Mouse (Mus musculus): ENCODE measurements around the gene Lmcd1. TPM values are rescaled to one million over a fixed set of nuclear protein-coding genes. Genes with fewer than 3 reads are reported as not detected.

Gene Lmcd1
- polyA plus RNA-seq, 1 experiment from 2014 or later: 10.6 TPM

- Histone ChIP-seq H3K36me3 (ENCODE audit: control insufficient read depth, insufficient read depth) (no peaks in the 10 kb centered on the region), H3K9ac (replicated peaks; ENCODE audit: low read depth, low read length) (no peak overlapping the region), H3K4me1 (replicated peaks; ENCODE audit: control insufficient read depth, insufficient read depth, low read length) (no peaks in the 10 kb centered on the region), H3K9me3 (ENCODE audit: control insufficient read depth, low read length) (no peaks in the 10 kb centered on the region), H3K27me3 (replicated peaks; ENCODE audit: control insufficient read depth, insufficient read depth, low read length) (no peaks in the 10 kb centered on the region), H3K27ac (ENCODE audit: low read length) (no peak overlapping the region), H3K4me3 (replicated peaks; ENCODE audit: low read length) (no peak overlapping the region), H3K4me2 (ENCODE audit: low read length) (no peak overlapping the region)
- ATAC-seq: no peak
- WGBS: 75% methylated on average over 3 of the region's 3 CpGs
These were observed 7.4 kb downstream of the Lmcd1 start for GRCm38 (mm10) chr6:112280945-112281344.

GRCm38 (mm10) chr6:112281935-112282334 is 8.4 kb downstream of the Lmcd1 start:
- no peaks in the 10 kb centered on the region for H3K9me3 ChIP-seq (ENCODE audit: control insufficient read depth, low read length)
- WGBS: 94% methylated on average over 2 of the region's 2 CpGs
- H3K9ac ChIP-seq (replicated peaks; ENCODE audit: low read depth, low read length): no peak overlapping the region
- H3K4me1 ChIP-seq (replicated peaks; ENCODE audit: control insufficient read depth, insufficient read depth, low read length): no peaks in the 10 kb centered on the region
- ATAC-seq: no peak
- H3K36me3 ChIP-seq (ENCODE audit: control insufficient read depth, insufficient read depth): no peaks in the 10 kb centered on the region
- no peaks in the 10 kb centered on the region for H3K27me3 ChIP-seq (replicated peaks; ENCODE audit: control insufficient read depth, insufficient read depth, low read length)
- no peak overlapping the region for H3K27ac ChIP-seq (ENCODE audit: low read length)
- H3K4me3 ChIP-seq (replicated peaks; ENCODE audit: low read length): no peak overlapping the region
- no peak overlapping the region for H3K4me2 ChIP-seq (ENCODE audit: low read length)

GRCm38 (mm10) chr6:112284087-112284486 is 10.5 kb downstream of the Lmcd1 start:
- Histone ChIP-seq H3K36me3 (ENCODE audit: control insufficient read depth, insufficient read depth) (no peaks in the 10 kb centered on the region), H3K4me3 (replicated peaks; ENCODE audit: low read length) (no peak overlapping the region), H3K9ac (replicated peaks; ENCODE audit: low read depth, low read length) (no peak overlapping the region), H3K4me2 (ENCODE audit: low read length) (no peak overlapping the region), H3K27ac (ENCODE audit: low read length) (no peak overlapping the region), H3K4me1 (replicated peaks; ENCODE audit: control insufficient read depth, insufficient read depth, low read length) (no peaks in the 10 kb centered on the region), H3K27me3 (replicated peaks; ENCODE audit: control insufficient read depth, insufficient read depth, low read length) (no peaks in the 10 kb centered on the region), H3K9me3 (ENCODE audit: control insufficient read depth, low read length) (no peaks in the 10 kb centered on the region)
- 86% methylated on average over 2 of the region's 2 CpGs for WGBS
- ATAC-seq: no peak

- Histone ChIP-seq H3K4me2 (ENCODE audit: low read length) (no peak overlapping the region), H3K27me3 (replicated peaks; ENCODE audit: control insufficient read depth, insufficient read depth, low read length) (no peaks in the 10 kb centered on the region), H3K4me3 (replicated peaks; ENCODE audit: low read length) (no peak overlapping the region), H3K27ac (ENCODE audit: low read length) (no peak overlapping the region), H3K4me1 (replicated peaks; ENCODE audit: control insufficient read depth, insufficient read depth, low read length) (no peaks in the 10 kb centered on the region), H3K9me3 (ENCODE audit: control insufficient read depth, low read length) (no peaks in the 10 kb centered on the region), H3K9ac (replicated peaks; ENCODE audit: low read depth, low read length) (no peak overlapping the region), H3K36me3 (ENCODE audit: control insufficient read depth, insufficient read depth) (no peaks in the 10 kb centered on the region)
- 95% methylated on average over 9 of the region's 9 CpGs for WGBS
- ATAC-seq: no peak
These were observed 14.1 kb downstream of the Lmcd1 start for GRCm38 (mm10) chr6:112287671-112288070.

- Histone ChIP-seq H3K9ac (replicated peaks; ENCODE audit: low read depth, low read length) (no peak overlapping the region), H3K4me1 (replicated peaks; ENCODE audit: control insufficient read depth, insufficient read depth, low read length) (no peaks in the 10 kb centered on the region)
These were observed 14.7 kb downstream of the Lmcd1 start for GRCm38 (mm10) chr6:112288271-112288670.

GRCm38 (mm10) chr6:112291146-112291545 is 17.6 kb downstream of the Lmcd1 start:
- Histone ChIP-seq H3K4me1 (replicated peaks; ENCODE audit: control insufficient read depth, insufficient read depth, low read length) (no peaks in the 10 kb centered on the region), H3K9me3 (ENCODE audit: control insufficient read depth, low read length) (no peaks in the 10 kb centered on the region), H3K27ac (ENCODE audit: low read length) (no peak overlapping the region), H3K4me3 (replicated peaks; ENCODE audit: low read length) (no peak overlapping the region), H3K36me3 (ENCODE audit: control insufficient read depth, insufficient read depth) (no peaks in the 10 kb centered on the region), H3K9ac (replicated peaks; ENCODE audit: low read depth, low read length) (no peak overlapping the region), H3K27me3 (replicated peaks; ENCODE audit: control insufficient read depth, insufficient read depth, low read length) (no peaks in the 10 kb centered on the region), H3K4me2 (ENCODE audit: low read length) (no peak overlapping the region)
- WGBS: 89% methylated on average over 4 of the region's 4 CpGs
- no peak for ATAC-seq

More at GRCm38 (mm10) chr6:112288271-112288670, 14.7 kb downstream of the Lmcd1 start:
- H3K36me3 ChIP-seq (ENCODE audit: control insufficient read depth, insufficient read depth): no peaks in the 10 kb centered on the region
- 93% methylated on average over 3 of the region's 3 CpGs for WGBS
- H3K27ac ChIP-seq (ENCODE audit: low read length): no peak overlapping the region
- H3K4me3 ChIP-seq (replicated peaks; ENCODE audit: low read length): no peak overlapping the region
- no peak overlapping the region for H3K4me2 ChIP-seq (ENCODE audit: low read length)
- no peak for ATAC-seq
- H3K9me3 ChIP-seq (ENCODE audit: control insufficient read depth, low read length): no peaks in the 10 kb centered on the region
- no peaks in the 10 kb centered on the region for H3K27me3 ChIP-seq (replicated peaks; ENCODE audit: control insufficient read depth, insufficient read depth, low read length)

- WGBS: 82% methylated on average over 5 of the region's 5 CpGs
- Histone ChIP-seq H3K27me3 (replicated peaks; ENCODE audit: control insufficient read depth, insufficient read depth, low read length) (no peaks in the 10 kb centered on the region), H3K9me3 (ENCODE audit: control insufficient read depth, low read length) (no peaks in the 10 kb centered on the region), H3K4me3 (replicated peaks; ENCODE audit: low read length) (no peak overlapping the region), H3K36me3 (ENCODE audit: control insufficient read depth, insufficient read depth) (no peaks in the 10 kb centered on the region), H3K27ac (ENCODE audit: low read length) (no peak overlapping the region), H3K4me1 (replicated peaks; ENCODE audit: control insufficient read depth, insufficient read depth, low read length) (no peaks in the 10 kb centered on the region), H3K9ac (replicated peaks; ENCODE audit: low read depth, low read length) (no peak overlapping the region), H3K4me2 (ENCODE audit: low read length) (no peak overlapping the region)
- no peak for ATAC-seq
These were observed 19.8 kb downstream of the Lmcd1 start for GRCm38 (mm10) chr6:112293320-112293719.

- no peak for ATAC-seq
- Histone ChIP-seq H3K9me3 (ENCODE audit: control insufficient read depth, low read length) (no peaks in the 10 kb centered on the region), H3K4me3 (replicated peaks; ENCODE audit: low read length) (no peak overlapping the region), H3K4me1 (replicated peaks; ENCODE audit: control insufficient read depth, insufficient read depth, low read length) (no peaks in the 10 kb centered on the region), H3K4me2 (ENCODE audit: low read length) (no peak overlapping the region), H3K27me3 (replicated peaks; ENCODE audit: control insufficient read depth, insufficient read depth, low read length) (no peaks in the 10 kb centered on the region), H3K9ac (replicated peaks; ENCODE audit: low read depth, low read length) (no peak overlapping the region), H3K36me3 (ENCODE audit: control insufficient read depth, insufficient read depth) (no peaks in the 10 kb centered on the region), H3K27ac (ENCODE audit: low read length) (no peak overlapping the region)
- 74% methylated on average over 3 of the region's 3 CpGs for WGBS
These were observed 21.7 kb downstream of the Lmcd1 start for GRCm38 (mm10) chr6:112295269-112295668.

GRCm38 (mm10) chr6:112300146-112300545 is 26.6 kb downstream of the Lmcd1 start:
- WGBS: 83% methylated on average over 7 of the region's 7 CpGs
- H3K27ac ChIP-seq (ENCODE audit: low read length): no peak overlapping the region
- no peaks in the 10 kb centered on the region for H3K36me3 ChIP-seq (ENCODE audit: control insufficient read depth, insufficient read depth)

GRCm38 (mm10) chr6:112300633-112301032 is 27.1 kb downstream of the Lmcd1 start:
- WGBS: 96% methylated on average over 1 of the region's 1 CpGs
- no peak overlapping the region for H3K27ac ChIP-seq (ENCODE audit: low read length)
- no peak for ATAC-seq

More at GRCm38 (mm10) chr6:112300146-112300545, 26.6 kb downstream of the Lmcd1 start:
- Histone ChIP-seq H3K4me2 (ENCODE audit: low read length) (no peak overlapping the region), H3K4me3 (replicated peaks; ENCODE audit: low read length) (no peak overlapping the region), H3K9ac (replicated peaks; ENCODE audit: low read depth, low read length) (no peak overlapping the region), H3K9me3 (ENCODE audit: control insufficient read depth, low read length) (no peaks in the 10 kb centered on the region), H3K27me3 (replicated peaks; ENCODE audit: control insufficient read depth, insufficient read depth, low read length) (no peaks in the 10 kb centered on the region), H3K4me1 (replicated peaks; ENCODE audit: control insufficient read depth, insufficient read depth, low read length) (no peaks in the 10 kb centered on the region)
- no peak for ATAC-seq

More at GRCm38 (mm10) chr6:112300633-112301032, 27.1 kb downstream of the Lmcd1 start:
- no peak overlapping the region for H3K4me3 ChIP-seq (replicated peaks; ENCODE audit: low read length)
- no peaks in the 10 kb centered on the region for H3K9me3 ChIP-seq (ENCODE audit: control insufficient read depth, low read length)
- H3K9ac ChIP-seq (replicated peaks; ENCODE audit: low read depth, low read length): no peak overlapping the region
- no peaks in the 10 kb centered on the region for H3K36me3 ChIP-seq (ENCODE audit: control insufficient read depth, insufficient read depth)
- H3K4me2 ChIP-seq (ENCODE audit: low read length): no peak overlapping the region
- no peaks in the 10 kb centered on the region for H3K27me3 ChIP-seq (replicated peaks; ENCODE audit: control insufficient read depth, insufficient read depth, low read length)
- H3K4me1 ChIP-seq (replicated peaks; ENCODE audit: control insufficient read depth, insufficient read depth, low read length): no peaks in the 10 kb centered on the region

All from forebrain, embryonic 16.5 days (tissue).